Mouse (Mus musculus) megakaryocyte progenitor cell, adult 5-6 weeks (primary cell): ENCODE measurements around the gene Phf3. TPM values are rescaled to one million over a fixed set of nuclear protein-coding genes. Genes with fewer than 3 reads are reported as not detected.
A peak's percentile ranks its signal among the peaks of the same experiment; 100 is the strongest.
"Not testable (repeated sequence)": the region's sequence is repeated elsewhere in the genome, so short reads cannot be mapped to it uniquely, and the experiment has no call there.

Source experiments
- ATAC-seq: replicated peaks from 2 replicates; pipeline ENCODE4 v1.8.0; 2016; ENCODE audit warnings: mild to moderate bottlenecking, moderate TSS enrichment, inconsistent platforms; ENCODE audit not compliant: poor library complexity
- total RNA-seq, 2 experiments: library from RNA; stranded (forward) in 1 of 2; stranded (reverse) in 1 of 2; fragments of 157-497, 149-512 nt in 1 of 2; fragments of 200-1000 nt in 1 of 2; gene quantifications; 2 replicates each; pipeline versions ENCODE4 v1.2.3 to v1.2.4; 2015 to 2017

The Phf3 gene
- total RNA-seq (2015): 64.0 and 86.4 TPM in 2 replicates
- 67.3 and 109 TPM in 2 replicates for total RNA-seq (2017)

DNA sequence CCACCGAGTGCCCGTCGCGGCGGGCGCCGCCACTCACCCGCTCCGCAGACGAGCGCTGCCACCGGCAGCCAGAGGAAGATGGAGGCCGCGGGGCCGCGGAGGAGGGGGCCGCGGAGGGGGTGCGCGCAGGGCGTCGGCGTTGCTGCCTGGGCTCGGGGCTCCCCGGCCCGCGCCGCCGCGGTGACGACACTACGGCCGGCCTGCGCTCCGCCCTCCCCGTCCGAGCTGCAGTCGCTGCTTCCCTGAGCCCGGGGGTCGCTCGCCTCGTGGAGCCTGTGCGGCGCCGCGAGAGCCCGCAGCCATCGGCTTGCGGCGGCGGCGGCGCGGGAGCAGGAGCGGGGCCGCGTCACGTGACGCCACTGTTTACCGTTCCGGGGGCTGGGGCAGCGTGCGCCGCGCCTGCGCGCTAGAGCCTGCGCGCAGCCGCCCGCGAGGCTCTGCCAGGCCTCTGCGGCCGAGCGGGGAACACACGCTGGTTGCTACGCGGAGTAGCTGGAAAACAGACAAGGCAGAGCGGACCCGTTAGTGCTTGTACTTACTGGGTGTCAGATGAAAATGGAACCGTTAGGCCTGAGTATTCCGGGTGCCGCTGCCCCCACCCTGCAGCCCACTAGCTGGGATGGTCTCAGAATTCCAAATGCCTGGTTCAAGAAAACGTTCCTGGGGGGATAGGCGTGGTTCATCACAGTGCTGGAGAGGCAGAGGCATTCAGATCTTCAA is at the start of gene Phf3:
Phf3 (minus strand) TSS at position 381 of the 720 bp plus-strand sequence.
- ATAC-seq: peak; percentile 69

DNA sequence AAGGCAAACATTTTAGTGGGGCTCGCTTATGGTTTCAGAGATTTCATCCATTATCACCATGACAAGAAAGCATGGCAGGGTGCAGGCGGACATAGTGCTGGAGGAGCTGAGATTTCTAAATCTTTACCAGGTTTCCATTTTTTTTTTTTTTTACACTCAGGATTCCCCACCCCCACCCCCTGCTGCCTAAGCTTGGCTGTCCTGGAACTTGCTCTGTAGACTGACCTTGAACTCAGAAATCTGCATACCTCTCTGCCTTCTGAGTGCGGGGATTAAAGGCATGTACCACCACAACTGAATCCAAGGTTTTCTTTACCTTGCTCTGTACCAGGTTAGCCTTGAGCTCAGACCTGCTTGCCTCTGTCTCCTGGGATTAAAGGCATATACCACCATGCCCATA is 48.5 kb upstream of the Phf3 start:
- ATAC-seq: no peak

DNA sequence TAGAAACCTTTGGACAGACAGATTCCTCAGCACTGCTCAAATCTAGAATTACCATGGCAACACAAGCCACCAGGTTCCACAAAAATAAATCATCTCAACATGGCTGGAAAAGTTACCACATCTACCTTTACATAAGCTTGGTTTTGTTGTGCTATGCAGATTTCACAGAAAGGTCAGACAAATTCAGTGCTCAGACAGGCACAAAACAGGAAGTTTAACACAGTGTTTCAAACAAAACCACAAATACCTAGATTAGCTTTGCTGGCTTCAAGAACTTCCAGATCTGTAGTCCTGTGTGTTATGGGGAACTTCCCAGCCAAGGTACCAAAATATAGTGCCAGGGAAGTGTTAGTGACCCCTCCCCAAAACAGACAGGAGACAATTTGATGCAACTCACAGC is 47.5 kb upstream of the Phf3 start:
- ATAC-seq: peak; percentile 67

DNA sequence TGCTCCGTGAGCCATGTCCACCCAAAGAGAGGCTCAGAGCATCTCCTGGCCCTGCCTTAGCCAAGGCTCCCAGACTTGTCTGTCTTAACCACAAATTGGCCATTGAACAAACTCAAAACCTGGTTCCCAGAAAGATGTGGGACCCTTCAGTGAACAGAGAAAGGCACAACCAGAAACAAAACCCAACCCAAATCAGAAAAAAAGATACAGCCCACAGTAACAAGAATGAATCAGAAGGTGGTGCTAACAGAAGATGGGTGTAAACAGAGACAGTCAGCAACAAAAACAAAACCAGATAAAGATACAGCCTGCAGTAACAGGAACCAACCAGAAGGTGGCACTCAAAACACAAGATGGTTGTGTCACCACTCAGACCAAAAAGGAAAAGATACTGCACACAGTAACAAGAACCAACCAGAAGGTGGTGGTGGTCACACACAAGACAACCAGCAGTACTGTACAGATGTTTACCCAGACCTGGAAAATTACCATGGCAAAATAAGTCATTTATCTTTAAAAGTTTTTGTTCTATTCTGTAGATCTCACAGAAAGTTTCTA is 47.0 kb upstream of the Phf3 start:
- peak; percentile 95 for ATAC-seq

DNA sequence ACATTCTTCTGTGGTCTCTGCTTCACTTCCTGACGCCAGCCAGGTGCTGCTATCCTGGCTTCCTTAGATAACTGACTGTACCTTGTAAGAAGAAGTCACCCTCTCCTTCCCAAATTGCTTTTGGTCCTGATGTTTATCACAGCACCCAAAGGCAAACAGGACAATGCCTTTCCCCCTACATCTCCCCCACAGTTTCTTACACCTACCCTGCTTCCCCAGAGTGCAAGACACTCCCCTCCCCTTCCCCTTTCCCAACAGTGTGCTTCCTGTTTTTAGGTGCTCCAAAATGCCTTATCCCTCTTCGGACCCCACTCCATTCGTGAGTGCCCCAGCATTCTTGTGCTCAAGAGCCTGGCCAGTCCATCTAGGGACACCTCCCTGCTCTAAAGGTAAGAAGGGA is 36.5 kb upstream of the Phf3 start:
- peak; percentile 37; the same call in 1 of the 2 replicates for ATAC-seq

DNA sequence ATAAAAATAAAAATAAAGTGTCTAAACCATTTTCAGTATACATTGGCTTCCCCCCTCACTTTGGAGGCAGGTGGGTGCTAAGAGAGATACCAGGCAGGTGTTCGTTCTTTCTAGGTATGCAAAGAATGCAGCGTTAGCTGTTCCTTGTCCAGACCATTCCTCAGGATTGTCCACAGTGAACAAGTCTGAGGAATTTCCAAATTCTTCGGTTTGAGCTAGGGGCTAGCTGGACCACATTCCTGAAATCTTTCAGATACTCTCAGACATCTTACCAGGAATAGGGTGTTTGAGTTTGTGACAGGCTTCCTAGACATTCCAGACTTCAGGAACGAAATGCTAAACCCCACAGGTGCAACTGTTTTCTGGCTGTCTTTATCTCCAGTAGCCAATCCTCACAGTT is 35.1 kb upstream of the Phf3 start:
- no peak for ATAC-seq

DNA sequence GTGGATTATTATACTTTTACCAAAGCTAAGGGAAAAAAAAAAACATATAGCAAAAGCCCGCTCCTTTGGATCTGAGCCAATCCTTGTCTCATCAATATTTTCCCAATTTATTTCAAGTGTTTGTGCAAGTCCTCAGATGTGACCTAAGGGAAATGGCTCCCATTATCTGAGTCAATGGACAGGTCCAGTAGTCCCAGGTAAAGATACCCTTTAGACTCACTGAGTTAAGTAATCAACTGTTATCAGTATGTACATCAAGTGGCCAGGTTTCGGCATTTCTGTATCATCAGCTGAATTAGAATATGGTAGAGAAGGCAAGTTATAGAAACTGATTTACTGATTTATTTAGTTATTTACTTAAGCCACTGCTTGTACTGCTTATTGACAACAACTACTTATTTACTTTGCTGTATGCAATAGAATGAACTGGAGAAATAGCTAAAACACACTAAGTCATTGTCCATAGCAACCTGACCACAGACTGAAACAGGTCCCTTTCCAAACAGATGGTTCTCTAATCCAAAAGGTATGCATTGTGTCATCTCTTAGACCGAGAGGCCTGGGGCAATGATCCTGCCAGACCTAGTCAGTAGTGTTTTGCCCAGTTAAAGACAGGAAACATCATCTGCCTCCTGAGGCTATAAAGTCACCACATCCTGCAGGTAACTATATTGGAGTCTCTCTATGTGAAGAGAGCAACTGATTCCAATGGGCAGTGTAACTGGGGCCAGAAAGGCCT is 29.9 kb upstream of the Phf3 start:
- ATAC-seq: no peak

DNA sequence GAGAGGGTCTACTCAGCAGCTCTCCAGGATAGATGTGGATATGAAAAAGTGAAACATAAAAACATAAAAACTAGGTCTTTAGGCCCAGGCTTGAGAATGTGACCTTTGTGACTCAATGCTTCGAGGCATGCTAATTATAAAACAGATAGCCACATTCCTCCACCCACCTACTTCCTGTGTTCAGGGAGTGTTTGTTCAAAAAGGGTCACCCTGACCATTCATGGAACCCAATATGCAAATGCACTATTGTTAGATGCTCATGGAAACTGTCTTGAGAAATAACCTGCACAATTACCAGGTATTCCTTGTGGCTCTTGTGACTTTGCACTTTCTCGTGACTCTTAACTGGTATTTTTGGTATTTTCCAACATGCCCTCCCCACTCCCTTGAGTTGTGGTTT is 25.0 kb upstream of the Phf3 start:
- ATAC-seq: no peak

DNA sequence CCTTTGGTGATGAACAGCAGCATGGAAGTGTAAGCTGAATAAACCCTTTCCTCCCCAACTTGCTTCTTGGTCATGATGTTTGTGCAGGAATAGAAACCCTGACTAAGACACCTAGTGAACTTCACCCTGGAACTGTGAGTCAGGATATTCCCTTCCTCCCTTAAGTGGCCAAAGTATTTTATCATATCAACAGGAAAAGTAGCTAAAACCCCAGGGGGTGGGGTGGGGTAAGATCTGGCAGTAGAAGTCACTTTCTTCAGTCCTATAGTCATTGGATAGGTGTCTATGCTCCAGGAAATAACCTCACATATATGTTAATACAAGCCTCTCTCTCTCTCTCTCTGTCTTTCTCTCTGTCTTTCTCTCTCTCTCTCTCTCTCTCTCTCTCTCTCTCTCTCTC is 21.6 kb upstream of the Phf3 start:
- not testable (repeated sequence) for ATAC-seq

DNA sequence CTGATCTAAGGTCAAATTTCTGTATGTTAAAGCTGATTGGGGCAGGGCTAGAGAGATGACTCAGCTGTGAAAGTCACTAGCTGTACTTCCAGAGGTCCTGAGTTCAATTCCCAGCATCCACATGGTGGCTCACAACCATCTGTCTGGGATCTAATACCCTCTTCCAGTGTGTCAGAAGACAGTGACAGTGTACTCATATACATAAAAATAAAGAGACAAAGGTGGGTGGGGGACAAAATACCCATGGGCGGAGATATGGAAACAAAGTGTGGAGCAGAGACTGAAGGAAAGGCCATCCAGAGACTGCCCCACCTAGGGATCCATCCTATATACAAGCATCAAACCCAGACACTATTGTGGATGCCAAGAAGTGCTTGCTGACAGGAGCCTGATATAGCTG is 10.1 kb upstream of the Phf3 start:
- not testable (repeated sequence) for ATAC-seq

DNA sequence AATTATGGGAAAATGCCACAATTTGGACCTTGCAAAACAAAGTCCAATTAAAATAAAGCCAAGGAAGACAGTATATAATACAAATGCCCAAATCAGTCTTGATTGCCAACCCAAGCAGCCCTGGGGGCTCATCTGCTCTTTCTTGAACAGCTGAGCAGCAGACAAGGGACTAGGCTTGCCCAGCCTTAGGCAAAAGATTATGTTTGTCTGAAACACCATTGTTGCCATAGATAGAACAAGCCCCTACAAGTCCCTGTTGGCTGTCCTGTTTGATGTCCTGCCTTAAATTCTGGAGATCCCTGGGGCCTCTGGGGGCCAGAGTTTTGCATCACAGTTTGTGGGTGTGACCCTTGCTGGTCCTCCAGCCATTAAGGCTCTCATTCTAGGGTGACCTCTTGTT is 2.0 kb upstream of the Phf3 start:
- ATAC-seq: no peak

DNA sequence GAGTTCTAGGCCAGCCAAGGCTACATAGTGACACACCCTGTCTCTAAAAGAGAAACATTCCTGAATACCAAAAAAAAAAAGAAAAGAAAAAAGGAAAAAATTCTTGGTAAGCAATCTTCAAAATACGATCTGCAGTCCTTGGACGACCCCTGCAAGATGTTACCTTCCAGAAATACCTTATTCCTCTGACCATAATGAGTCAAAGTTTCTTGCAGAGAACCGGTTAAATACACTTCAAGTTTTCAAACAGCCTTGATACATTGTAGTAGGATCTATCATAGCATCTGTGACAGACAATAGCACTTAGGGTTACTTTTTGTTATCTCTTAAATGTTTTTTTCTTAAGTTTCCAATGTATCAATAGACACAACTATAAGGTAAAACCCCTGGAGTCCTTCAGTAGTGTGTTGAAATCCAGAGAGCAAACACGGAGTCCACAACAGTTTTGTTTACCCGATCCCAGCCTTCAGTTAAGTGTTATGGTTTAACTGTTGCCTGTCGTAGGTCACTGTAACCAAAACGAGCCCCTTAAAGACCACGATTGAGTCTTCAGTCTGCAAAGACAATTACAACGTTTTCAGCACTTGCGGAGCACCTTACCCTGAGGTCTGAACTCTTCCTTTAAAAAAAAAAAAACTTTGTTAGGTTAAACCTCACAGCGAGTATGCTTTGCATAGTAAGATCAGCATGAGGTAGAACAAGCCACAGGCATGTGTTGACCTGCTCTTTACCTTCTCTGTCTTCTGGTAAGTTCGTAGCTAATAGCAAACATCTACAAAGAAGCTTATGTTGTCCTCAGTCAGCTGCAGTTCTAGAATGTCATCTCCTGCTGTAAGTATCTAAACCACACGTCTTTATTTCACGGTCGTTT is 775 bp upstream of the Phf3 start:
- ATAC-seq: no peak

DNA sequence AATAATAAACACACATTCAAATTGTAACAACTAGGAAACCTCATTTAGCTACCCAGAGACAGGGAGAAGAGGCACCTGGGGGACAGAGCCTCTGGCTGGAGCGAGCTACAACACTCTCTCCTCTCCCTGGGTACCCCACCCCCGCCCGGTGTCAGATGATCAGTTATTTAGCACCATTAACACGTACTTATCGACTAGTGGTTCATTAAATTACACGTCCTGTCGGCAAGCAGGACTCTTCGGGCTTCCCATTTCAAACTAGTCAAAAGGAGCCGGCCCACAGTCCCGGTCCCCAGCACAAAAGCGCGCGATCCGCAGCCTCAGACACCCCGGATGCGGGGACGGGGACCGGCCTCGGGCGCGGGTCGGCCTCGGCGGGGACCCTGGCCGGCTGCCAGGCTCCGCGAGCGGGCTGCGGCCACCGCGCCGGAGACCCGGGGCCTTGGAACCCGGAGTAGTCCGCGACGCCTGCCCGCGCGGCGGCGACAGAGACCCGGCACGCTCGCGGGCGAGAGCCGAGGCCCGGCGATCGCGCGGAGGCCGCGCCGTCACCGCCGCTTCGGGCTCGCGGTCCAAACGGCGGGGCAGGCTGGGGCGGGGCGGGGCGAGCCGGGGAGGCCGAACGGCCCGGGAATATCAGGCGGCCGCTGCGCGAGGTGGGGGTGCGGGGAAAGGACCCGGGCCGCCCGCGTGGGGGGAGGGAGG is 733 bp downstream of the Phf3 start:
- ATAC-seq: peak; percentile 47

DNA sequence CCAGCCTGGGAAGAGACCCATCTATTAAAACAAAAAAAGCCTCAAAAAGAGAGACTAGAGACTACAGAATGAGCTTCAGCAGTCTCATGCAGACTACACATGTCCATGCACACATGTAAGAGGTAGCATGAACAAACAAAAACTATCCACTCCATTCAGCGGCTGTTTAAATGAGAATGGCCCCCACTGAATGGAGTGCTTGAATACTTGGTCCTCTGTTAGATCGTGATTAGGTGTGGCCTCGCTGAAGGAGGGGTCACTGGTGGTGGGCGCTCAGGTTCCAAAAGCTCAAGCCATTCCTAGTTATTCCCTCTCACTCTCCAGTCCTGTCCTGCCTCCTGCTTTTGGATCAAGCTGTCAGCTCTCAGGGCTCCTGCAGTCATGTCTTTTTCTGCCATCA is 5.9 kb downstream of the Phf3 start:
- no peak for ATAC-seq

DNA sequence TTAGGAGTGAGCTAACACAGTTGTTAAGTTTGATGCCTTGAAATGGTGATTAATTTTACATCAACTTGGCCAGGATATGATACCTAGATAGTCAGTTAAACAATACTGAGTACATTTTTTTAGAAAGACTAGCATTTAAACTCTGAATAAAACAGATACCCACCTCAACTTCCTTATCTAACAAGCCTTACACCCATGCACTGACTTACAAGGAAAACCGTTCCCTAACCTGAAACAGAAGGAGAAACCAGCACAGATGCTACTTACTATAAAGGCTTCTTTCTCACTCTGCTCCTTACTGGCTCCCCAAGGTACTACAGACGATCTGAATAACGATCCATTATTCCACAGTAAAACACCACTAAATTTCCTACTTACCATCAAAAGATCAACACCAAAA is 21.2 kb downstream of the Phf3 start:
- ATAC-seq: 0 out of 2 replicates have a peak, but pooled peaks have one; percentile 26

DNA sequence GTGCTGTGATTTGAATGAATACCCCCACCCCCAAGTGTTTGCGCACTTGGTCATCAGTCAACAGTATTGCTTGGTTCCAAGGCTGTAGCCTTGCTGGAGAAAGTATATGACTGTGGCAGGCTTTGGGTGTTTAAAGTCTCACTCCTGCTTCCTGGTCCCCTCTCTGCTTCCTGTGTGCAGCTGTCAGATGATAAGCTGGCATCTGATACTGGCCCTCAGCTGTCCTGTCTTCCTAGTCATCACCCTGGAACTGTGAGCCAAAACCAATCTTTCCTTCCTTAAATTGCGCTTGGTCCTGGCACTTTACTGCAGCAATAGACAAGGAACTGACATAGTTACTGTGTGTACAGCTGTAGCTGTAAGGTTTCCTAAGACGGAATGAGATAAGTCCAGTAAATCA is 21.8 kb downstream of the Phf3 start:
- ATAC-seq: peak; percentile 42; the same call in 1 of the 2 replicates

DNA sequence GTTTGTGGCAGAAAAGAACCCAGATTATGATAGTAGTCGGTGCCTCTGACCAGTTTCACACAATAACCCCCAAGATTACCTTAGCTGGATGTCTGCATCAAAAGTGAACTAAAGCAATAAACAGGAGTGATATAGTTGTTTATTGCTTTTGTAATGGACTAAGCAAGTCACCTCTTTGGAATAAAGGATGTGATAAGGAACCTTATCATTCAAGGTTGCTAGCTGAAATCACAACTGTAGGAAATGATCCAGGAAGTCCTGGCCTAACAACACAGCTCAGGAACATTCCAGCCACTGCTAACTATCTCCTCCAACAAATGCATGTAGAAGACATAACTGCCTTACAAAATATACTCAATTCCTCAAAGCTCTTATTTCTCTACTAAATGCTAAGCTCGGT is 22.8 kb downstream of the Phf3 start:
- no peak for ATAC-seq

DNA sequence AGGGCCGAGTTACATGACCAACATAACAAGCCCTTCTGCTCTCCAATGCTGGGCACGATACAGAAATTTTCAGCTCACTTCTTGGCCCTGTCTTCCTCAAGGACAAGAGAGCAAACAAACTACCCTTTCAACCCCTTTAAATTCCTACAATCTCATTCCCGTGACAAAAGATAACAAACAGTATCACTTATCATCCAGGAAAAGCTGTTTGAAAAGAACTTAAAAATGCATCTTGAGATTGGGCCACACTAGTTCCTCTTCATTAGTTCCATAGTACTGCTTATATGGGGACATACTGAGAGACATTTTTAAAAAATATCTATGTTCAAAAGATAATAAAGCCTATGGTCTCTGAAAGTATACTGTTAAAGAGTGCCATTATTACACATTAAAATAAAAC is 23.8 kb downstream of the Phf3 start:
- no peak for ATAC-seq

DNA sequence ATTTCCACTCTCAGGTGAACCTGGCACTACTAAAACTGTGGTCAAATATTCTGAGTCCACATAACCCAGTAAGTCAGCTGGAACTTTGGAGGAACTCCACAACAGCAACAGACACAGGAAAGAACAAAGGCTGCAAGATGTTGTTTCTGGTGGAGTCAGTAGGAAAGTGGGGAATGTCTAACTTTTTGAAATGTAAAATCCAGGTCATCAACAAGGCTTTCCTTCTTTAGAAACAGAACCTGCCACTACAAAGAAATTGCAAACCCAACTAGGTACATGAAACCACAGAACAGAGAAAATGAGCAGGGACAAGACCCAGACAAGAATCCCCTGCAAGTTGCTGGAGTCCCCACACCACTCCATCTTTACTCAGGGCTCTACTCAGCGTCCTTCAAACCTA is 26.0 kb downstream of the Phf3 start:
- no peak for ATAC-seq

DNA sequence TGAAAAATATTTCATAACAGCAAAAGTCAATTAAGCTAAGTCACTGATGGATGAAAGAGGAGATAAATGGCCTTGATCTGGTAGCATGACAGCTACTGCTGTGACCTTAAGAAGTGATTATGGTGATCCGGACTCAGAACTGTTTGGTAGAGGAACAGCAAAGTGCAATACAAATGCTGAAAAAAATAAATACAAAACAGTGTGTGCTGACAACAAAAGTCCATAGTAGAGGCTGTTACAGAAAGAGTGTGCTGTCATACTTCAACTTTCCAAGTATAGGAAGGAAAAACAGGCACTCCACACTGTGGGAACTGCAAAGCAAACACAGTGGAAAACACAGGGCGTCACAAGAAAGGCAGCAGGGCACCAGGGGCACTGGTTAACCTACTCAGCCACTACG is 34.1 kb downstream of the Phf3 start:
- ATAC-seq: no peak

DNA sequence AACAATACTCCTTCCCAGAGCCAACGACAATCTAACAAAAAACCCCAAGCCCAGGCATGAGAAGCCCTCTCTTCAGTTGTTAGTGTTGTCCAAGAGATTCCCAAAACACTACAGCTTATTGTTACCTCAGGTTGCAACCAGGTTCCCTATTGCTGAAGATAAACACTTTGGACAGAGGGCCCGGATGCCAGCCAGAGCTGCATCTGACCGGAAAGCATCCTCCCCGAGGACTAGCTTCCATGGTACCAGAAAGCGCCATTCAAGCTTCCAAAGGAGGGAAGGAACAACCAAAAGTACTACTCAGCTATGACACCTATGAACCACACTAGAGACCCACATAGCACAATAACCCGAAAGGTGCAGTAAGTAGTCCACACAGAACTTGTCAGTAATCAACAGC is 38.2 kb downstream of the Phf3 start:
- ATAC-seq: no peak
